Mouse (Mus musculus): ENCODE results near the gene Nectin3. TPM values are rescaled to one million over a fixed set of nuclear protein-coding genes. Genes with fewer than 3 reads are reported as not detected.

Nectin3 gene
- total and polyA plus RNA-seq, 2 experiments from 2014 or later: 8.6 to 28.7 TPM

DNA sequence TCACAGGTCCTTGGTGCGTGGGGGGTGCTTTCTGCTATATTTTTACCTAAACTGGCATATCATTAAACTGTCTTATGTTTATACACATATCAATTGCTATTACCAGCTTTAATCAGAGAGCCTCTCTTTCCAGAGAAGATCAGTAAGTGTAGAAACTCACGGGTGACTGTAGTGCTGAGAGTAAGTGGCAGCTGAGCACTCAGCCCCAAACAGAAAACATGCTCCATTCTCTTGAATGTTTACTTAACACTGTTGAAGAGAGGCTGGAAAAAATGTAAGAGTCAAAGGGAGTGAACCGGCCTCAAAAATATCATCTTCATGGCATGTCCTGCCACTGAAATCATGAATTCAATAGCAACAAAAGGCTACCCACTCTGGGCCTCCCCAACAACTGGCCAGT is 21.0 kb downstream of the Nectin3 start:
- Histone ChIP-seq H3K27me3 (ENCODE audit: control insufficient read depth, insufficient read depth, low read length) (no peaks in the 10 kb centered on the region), H3K27ac (ENCODE audit: low read depth) (no peak overlapping the region)
- TF ChIP-seq CTCF (IDR thresholded peaks at IDR 0.05; ENCODE audit: low read depth) (no peak), EP300 (IDR thresholded peaks at IDR 0.05; ENCODE audit: low read depth) (no peak)

DNA sequence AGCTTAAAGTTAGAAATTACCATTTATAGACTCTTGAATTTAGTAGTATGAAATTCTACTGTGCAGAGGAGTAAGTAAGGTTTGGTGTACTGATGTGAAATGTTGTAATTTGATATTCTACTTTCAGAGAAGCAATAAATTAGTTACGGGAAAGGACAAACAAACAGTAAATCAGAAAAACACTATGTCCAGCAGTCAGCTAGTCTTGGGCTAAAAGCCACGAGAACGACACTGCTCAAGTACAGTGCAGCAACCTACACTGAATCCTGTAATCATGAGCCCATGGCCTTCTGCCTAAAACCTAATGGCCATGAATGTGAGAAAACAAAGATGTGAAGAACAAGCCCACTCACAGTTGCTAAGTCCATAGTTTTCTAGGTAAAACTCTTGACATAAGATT is 46.9 kb downstream of the Nectin3 start:
- no peak for DNase-seq (ENCODE audit: low spot score)
- WGBS: 85% methylated on average over 3 of the region's 3 CpGs
- Histone ChIP-seq H3K9ac (replicated peaks; ENCODE audit: low read depth, low read length) (no peak overlapping the region), H3K4me2 (ENCODE audit: low read depth, low read length) (no peak overlapping the region), H3K36me3 (replicated peaks; ENCODE audit: control insufficient read depth, insufficient read depth, low read length) (peaks cover 27% of the 10 kb centered on the region), H3K27me3 (ENCODE audit: control insufficient read depth, insufficient read depth, low read length) (no peaks in the 10 kb centered on the region), H3K4me3 (ENCODE audit: low read depth, low read length) (no peak overlapping the region), H3K9me3 (replicated peaks; ENCODE audit: control insufficient read depth, low read length) (no peaks in the 10 kb centered on the region), H3K27ac (ENCODE audit: low read depth) (no peak overlapping the region), H3K4me1 (ENCODE audit: control insufficient read depth, insufficient read depth) (no peaks in the 10 kb centered on the region)
- TF ChIP-seq EP300 (IDR thresholded peaks at IDR 0.05; ENCODE audit: low read depth) (no peak), CTCF (IDR thresholded peaks at IDR 0.05; ENCODE audit: low read depth) (no peak)
- no peak for ATAC-seq (ENCODE audit: insufficient read depth, low read depth)

More for the DNA sequence above, 21.0 kb downstream of the Nectin3 start:
- no peaks in the 10 kb centered on the region for H3K9me3 ChIP-seq (replicated peaks; ENCODE audit: control insufficient read depth, low read length)
- WGBS: 56% methylated on average over 3 of the region's 3 CpGs
- H3K9ac ChIP-seq (replicated peaks; ENCODE audit: low read depth, low read length): no peak overlapping the region
- no peak overlapping the region for H3K4me2 ChIP-seq (ENCODE audit: low read depth, low read length)
- no peak for ATAC-seq (ENCODE audit: insufficient read depth, low read depth)
- H3K4me1 ChIP-seq (ENCODE audit: control insufficient read depth, insufficient read depth): peaks cover under 1% of the 10 kb centered on the region; the same call in 1 of the 2 replicates
- no peak for DNase-seq (ENCODE audit: low spot score)
- H3K4me3 ChIP-seq (ENCODE audit: low read depth, low read length): no peak overlapping the region
- no peaks in the 10 kb centered on the region for H3K36me3 ChIP-seq (replicated peaks; ENCODE audit: control insufficient read depth, insufficient read depth, low read length)

DNA sequence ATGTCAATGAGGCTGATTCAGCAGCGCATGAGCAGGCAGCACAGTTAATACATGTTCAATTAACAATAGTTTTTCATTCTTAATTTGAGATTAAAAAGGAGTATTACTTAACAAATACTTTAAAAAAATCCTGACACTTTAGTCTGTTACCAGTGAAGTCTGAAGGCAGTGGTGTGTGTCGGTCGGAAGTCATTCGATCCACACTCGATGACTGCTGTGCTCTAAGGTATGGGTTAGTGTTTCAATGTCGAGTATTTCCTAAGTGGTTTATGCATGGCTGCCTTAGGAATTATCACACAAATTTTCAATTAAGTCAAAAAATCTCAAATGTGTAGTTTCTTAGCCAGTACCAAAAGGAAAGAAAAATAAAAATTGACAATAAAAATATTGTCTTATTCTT is 49.3 kb downstream of the Nectin3 start:
- ATAC-seq (ENCODE audit: insufficient read depth, low read depth): no peak

GRCm38 (mm10) chr16:46431317-46431716 is 67.0 kb downstream of the Nectin3 start:
- H3K27ac ChIP-seq (ENCODE audit: low read depth): no peak overlapping the region
- H3K36me3 ChIP-seq (replicated peaks; ENCODE audit: control insufficient read depth, insufficient read depth, low read length): peaks cover 21% of the 10 kb centered on the region
- no peak for DNase-seq (ENCODE audit: low spot score)
- no peak overlapping the region for H3K9ac ChIP-seq (replicated peaks; ENCODE audit: low read depth, low read length)
- no peaks in the 10 kb centered on the region for H3K4me1 ChIP-seq (ENCODE audit: control insufficient read depth, insufficient read depth)
- TF ChIP-seq CTCF (IDR thresholded peaks at IDR 0.05; ENCODE audit: low read depth) (no peak), EP300 (IDR thresholded peaks at IDR 0.05; ENCODE audit: low read depth) (no peak)
- H3K4me3 ChIP-seq (ENCODE audit: low read depth, low read length): no peak overlapping the region
- ATAC-seq (ENCODE audit: insufficient read depth, low read depth): no peak
- WGBS: 85% methylated on average over 5 of the region's 5 CpGs
- H3K9me3 ChIP-seq (replicated peaks; ENCODE audit: control insufficient read depth, low read length): no peaks in the 10 kb centered on the region
- no peak overlapping the region for H3K4me2 ChIP-seq (ENCODE audit: low read depth, low read length)
- H3K27me3 ChIP-seq (ENCODE audit: control insufficient read depth, insufficient read depth, low read length): no peaks in the 10 kb centered on the region

More for the DNA sequence above, 49.3 kb downstream of the Nectin3 start:
- Histone ChIP-seq H3K9me3 (replicated peaks; ENCODE audit: control insufficient read depth, low read length) (no peaks in the 10 kb centered on the region), H3K36me3 (replicated peaks; ENCODE audit: control insufficient read depth, insufficient read depth, low read length) (peaks cover 15% of the 10 kb centered on the region), H3K4me3 (ENCODE audit: low read depth, low read length) (no peak overlapping the region), H3K4me2 (ENCODE audit: low read depth, low read length) (no peak overlapping the region), H3K27me3 (ENCODE audit: control insufficient read depth, insufficient read depth, low read length) (no peaks in the 10 kb centered on the region), H3K4me1 (ENCODE audit: control insufficient read depth, insufficient read depth) (no peaks in the 10 kb centered on the region), H3K9ac (replicated peaks; ENCODE audit: low read depth, low read length) (no peak overlapping the region), H3K27ac (ENCODE audit: low read depth) (no peak overlapping the region)
- no peak for TF ChIP-seq EP300 (IDR thresholded peaks at IDR 0.05; ENCODE audit: low read depth)
- no peak for TF ChIP-seq CTCF (IDR thresholded peaks at IDR 0.05; ENCODE audit: low read depth)
- WGBS: 92% methylated on average over 6 of the region's 6 CpGs
- no peak for DNase-seq (ENCODE audit: low spot score)

GRCm38 (mm10) chr16:46416177-46416576 is 82.1 kb downstream of the Nectin3 start:
- Histone ChIP-seq H3K27me3 (ENCODE audit: control insufficient read depth, insufficient read depth, low read length) (no peaks in the 10 kb centered on the region), H3K36me3 (replicated peaks; ENCODE audit: control insufficient read depth, insufficient read depth, low read length) (peaks cover 11% of the 10 kb centered on the region), H3K4me3 (ENCODE audit: low read depth, low read length) (no peak overlapping the region), H3K27ac (ENCODE audit: low read depth) (no peak overlapping the region), H3K4me2 (ENCODE audit: low read depth, low read length) (no peak overlapping the region), H3K9ac (replicated peaks; ENCODE audit: low read depth, low read length) (no peak overlapping the region), H3K4me1 (ENCODE audit: control insufficient read depth, insufficient read depth) (no peaks in the 10 kb centered on the region), H3K9me3 (replicated peaks; ENCODE audit: control insufficient read depth, low read length) (0 out of 2 replicates have a peak, but pooled peaks cover 3% of the 10 kb centered on the region)
- ATAC-seq (ENCODE audit: insufficient read depth, low read depth) (no peak), DNase-seq (ENCODE audit: low spot score) (no peak)
- TF ChIP-seq CTCF (IDR thresholded peaks at IDR 0.05; ENCODE audit: low read depth) (no peak), EP300 (IDR thresholded peaks at IDR 0.05; ENCODE audit: low read depth) (no peak)
- WGBS: 83% methylated on average over 3 of the region's 3 CpGs

GRCm38 (mm10) chr16:46410739-46411057 is 87.6 kb downstream of the Nectin3 start:
- ATAC-seq (ENCODE audit: insufficient read depth, low read depth) (no peak), DNase-seq (ENCODE audit: low spot score) (no peak)
- H3K9me3 ChIP-seq (replicated peaks; ENCODE audit: control insufficient read depth, low read length): no peaks in the 10 kb centered on the region
- TF ChIP-seq CTCF (IDR thresholded peaks at IDR 0.05; ENCODE audit: low read depth): no peak
- TF ChIP-seq EP300 (IDR thresholded peaks at IDR 0.05; ENCODE audit: low read depth): no peak
- 62% methylated on average over 3 of the region's 3 CpGs for WGBS
- H3K27ac ChIP-seq (ENCODE audit: low read depth): no peak overlapping the region
- H3K9ac ChIP-seq (replicated peaks; ENCODE audit: low read depth, low read length): no peak overlapping the region
- no peaks in the 10 kb centered on the region for H3K27me3 ChIP-seq (ENCODE audit: control insufficient read depth, insufficient read depth, low read length)
- H3K4me2 ChIP-seq (ENCODE audit: low read depth, low read length): no peak overlapping the region
- H3K36me3 ChIP-seq (replicated peaks; ENCODE audit: control insufficient read depth, insufficient read depth, low read length): no peaks in the 10 kb centered on the region; the same call in 1 of the 2 replicates
- H3K4me1 ChIP-seq (ENCODE audit: control insufficient read depth, insufficient read depth): no peaks in the 10 kb centered on the region
- H3K4me3 ChIP-seq (ENCODE audit: low read depth, low read length): no peak overlapping the region

Measured in heart, postnatal 0 days (tissue).